Mouse (Mus musculus): Measurements from ENCODE around the gene Hsd17b11. TPM values are rescaled to one million over a fixed set of nuclear protein-coding genes. Genes with fewer than 3 reads are reported as not detected.

The Hsd17b11 gene
- polyA plus RNA-seq, 1 experiment from 2014 or later: 8.0 TPM

DNA sequence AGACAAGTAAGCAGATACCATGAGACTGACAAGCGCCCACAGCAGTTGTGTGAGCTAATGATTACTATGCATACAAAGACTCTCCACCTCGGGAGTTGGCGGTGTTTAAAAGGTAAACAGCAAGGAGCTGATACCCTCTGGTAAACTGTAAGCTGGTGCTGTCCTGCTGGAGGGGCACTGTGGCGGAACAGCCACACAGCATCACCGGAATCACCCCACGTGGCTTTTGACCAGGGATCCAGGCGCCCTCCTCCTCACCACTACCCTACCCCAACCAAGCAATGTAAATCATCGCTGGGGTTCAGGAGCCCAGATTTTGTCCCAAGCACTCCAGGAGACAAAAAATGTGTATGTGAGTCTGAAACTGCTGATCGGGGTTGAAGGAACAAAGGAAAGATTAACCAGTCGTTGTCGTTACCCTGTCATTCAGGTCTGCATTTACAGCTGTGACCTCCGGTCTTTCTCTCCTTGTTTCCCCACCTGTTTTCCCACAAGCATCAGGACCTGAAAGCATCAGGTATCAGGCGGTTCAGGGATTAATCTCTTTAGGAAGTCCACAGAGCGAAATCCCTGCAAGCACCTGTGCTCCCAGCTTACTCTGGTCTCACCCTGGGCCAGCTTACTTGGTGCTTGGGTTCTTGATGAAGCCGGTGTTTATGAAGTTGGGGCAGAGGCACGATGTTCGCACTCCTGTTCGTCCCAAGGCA, 19.0 kb downstream of the Hsd17b11 start:
- no peaks in the 10 kb centered on the region for H3K27me3 ChIP-seq
- H3K9me3 ChIP-seq (replicated peaks): no peaks in the 10 kb centered on the region
- H3K36me3 ChIP-seq: peaks cover 24% of the 10 kb centered on the region
- H3K27ac ChIP-seq: peak overlapping the region; percentile 54
- H3K4me2 ChIP-seq: peak overlapping the region; percentile 46
- peak; percentile 90 for ATAC-seq (replicated peaks; ENCODE audit: low FRiP score)
- peak overlapping the region; percentile 18; the same call in 1 of the 2 replicates for H3K4me3 ChIP-seq (replicated peaks)
- H3K4me1 ChIP-seq: peaks cover 12% of the 10 kb centered on the region
- no peak overlapping the region for H3K9ac ChIP-seq
- 23% methylated on average over 18 of the region's 18 CpGs for WGBS

DNA sequence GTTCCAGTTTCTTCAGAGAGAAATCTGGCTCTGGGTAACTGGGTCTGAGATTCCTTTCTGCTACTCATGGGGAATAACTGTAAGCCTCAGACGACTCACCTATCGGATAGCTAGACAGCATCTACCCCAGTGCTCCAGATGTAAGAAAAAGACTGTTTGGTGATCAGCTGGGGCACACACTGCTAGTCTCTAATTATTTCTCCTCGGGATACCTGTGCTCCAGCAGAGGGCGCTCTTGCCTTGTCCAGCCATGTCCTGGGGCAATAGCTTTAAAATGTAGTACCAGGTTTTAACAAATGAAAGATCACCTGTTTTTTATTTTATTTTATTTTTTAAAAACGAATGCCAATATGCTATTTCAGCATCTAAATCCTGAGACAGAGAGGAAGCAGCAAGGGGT, 22.0 kb downstream of the Hsd17b11 start:
- Histone ChIP-seq H3K4me2 (no peak overlapping the region), H3K36me3 (peaks cover 7% of the 10 kb centered on the region; the same call in 1 of the 2 replicates), H3K9me3 (replicated peaks) (no peaks in the 10 kb centered on the region), H3K4me1 (peaks cover 12% of the 10 kb centered on the region), H3K27ac (no peak overlapping the region), H3K9ac (no peak overlapping the region), H3K4me3 (replicated peaks) (no peak overlapping the region), H3K27me3 (no peaks in the 10 kb centered on the region)
- 0 out of 2 replicates have a peak, but pooled peaks have one; percentile 55 for ATAC-seq (replicated peaks; ENCODE audit: low FRiP score)
- 5% methylated on average over 5 of the region's 5 CpGs for WGBS

- ATAC-seq (replicated peaks; ENCODE audit: low FRiP score): no peak
Observed at GRCm38 (mm10) chr5:103998739-103999138, 23.0 kb downstream of the Hsd17b11 start.

GRCm38 (mm10) chr5:103995181-103995580, 26.5 kb downstream of the Hsd17b11 start:
- Histone ChIP-seq H3K4me3 (replicated peaks) (no peak overlapping the region), H3K4me2 (no peak overlapping the region), H3K9me3 (replicated peaks) (no peaks in the 10 kb centered on the region), H3K9ac (no peak overlapping the region), H3K36me3 (peaks cover 8% of the 10 kb centered on the region), H3K27ac (no peak overlapping the region), H3K27me3 (no peaks in the 10 kb centered on the region), H3K4me1 (no peaks in the 10 kb centered on the region)
- 56% methylated on average over 3 of the region's 3 CpGs for WGBS
- ATAC-seq (replicated peaks; ENCODE audit: low FRiP score): no peak; the same call in 1 of the 2 replicates

More at GRCm38 (mm10) chr5:103998739-103999138, 23.0 kb downstream of the Hsd17b11 start:
- Histone ChIP-seq H3K27me3 (no peaks in the 10 kb centered on the region), H3K27ac (no peak overlapping the region), H3K9me3 (replicated peaks) (no peaks in the 10 kb centered on the region), H3K9ac (no peak overlapping the region), H3K4me1 (peaks cover 12% of the 10 kb centered on the region), H3K4me2 (no peak overlapping the region), H3K4me3 (replicated peaks) (no peak overlapping the region), H3K36me3 (peaks cover 7% of the 10 kb centered on the region; the same call in 1 of the 2 replicates)
- WGBS: 79% methylated on average over 5 of the region's 5 CpGs

DNA sequence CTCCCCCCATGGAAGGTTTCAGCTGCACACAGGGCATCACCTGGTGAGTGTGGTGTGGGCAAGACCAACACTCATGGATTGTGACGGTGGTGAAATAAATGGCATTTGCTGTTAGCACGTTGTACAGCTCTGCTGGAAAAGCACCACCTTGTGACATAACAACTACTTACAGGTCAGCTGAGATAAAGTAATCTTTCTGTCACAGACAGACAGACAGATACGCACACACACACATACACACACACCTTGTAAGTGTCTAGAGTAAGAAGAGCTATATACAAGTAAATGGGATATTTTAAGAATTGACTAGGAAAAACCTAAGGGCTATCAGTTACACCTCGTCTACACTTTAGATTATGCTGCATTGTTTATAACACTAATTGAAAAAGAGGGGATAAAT, 27.1 kb downstream of the Hsd17b11 start:
- no peak for ATAC-seq (replicated peaks; ENCODE audit: low FRiP score)
- WGBS: 86% methylated on average over 4 of the region's 4 CpGs
- no peaks in the 10 kb centered on the region for H3K9me3 ChIP-seq (replicated peaks)

DNA sequence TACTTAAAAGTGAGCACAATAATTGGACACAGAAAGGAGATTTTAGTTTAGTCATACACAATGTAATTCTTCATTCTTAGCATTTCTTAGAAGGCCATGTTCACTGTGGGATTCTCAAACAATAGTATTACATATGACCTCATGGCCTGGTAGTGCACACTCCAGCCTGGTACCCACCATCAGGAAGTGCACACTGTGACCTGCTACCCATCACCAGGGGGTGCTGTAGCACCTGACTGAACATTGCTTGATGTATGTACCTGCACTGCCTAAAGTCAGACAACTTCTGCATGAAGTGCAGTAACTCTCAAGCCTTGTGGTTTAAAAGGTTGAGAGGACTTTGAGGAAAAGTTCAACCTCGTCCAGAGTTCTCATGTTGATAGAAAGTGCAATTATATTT, 28.1 kb downstream of the Hsd17b11 start:
- 68% methylated on average over 1 of the region's 1 CpGs for WGBS
- ATAC-seq (replicated peaks; ENCODE audit: low FRiP score): no peak
- no peaks in the 10 kb centered on the region for H3K4me1 ChIP-seq
- no peak overlapping the region for H3K4me2 ChIP-seq
- no peak overlapping the region for H3K9ac ChIP-seq
- H3K27me3 ChIP-seq: no peaks in the 10 kb centered on the region
- no peak overlapping the region for H3K27ac ChIP-seq
- no peak overlapping the region for H3K4me3 ChIP-seq (replicated peaks)
- H3K36me3 ChIP-seq: peaks cover 20% of the 10 kb centered on the region
- no peaks in the 10 kb centered on the region for H3K9me3 ChIP-seq (replicated peaks)

More for the DNA sequence above, 27.1 kb downstream of the Hsd17b11 start:
- Histone ChIP-seq H3K4me2 (no peak overlapping the region), H3K27ac (no peak overlapping the region), H3K4me1 (no peaks in the 10 kb centered on the region), H3K9ac (no peak overlapping the region), H3K36me3 (peaks cover 11% of the 10 kb centered on the region), H3K4me3 (replicated peaks) (no peak overlapping the region), H3K27me3 (no peaks in the 10 kb centered on the region)

DNA sequence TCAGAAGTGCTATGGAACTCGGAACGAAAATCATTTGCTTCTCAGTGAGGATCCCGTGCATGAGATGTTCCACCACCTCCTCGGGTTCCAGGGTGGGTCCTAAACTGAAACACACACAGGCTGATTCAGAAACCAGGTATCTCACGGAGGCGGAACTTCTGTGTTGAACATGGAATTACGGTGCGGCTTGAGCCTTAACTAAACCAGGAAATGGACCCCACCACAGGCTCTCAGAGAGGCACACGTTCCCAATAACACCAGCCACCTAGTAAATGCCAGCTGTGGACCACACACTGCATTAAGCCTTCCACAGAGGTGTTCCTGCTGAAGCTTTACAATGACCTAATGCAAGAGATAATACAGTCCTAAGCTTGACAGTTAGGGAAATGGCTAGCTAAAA, 28.9 kb downstream of the Hsd17b11 start:
- Histone ChIP-seq H3K4me2 (no peak overlapping the region), H3K9ac (no peak overlapping the region), H3K27ac (no peak overlapping the region), H3K4me1 (no peaks in the 10 kb centered on the region), H3K4me3 (replicated peaks) (no peak overlapping the region), H3K27me3 (no peaks in the 10 kb centered on the region), H3K9me3 (replicated peaks) (no peaks in the 10 kb centered on the region), H3K36me3 (peaks cover 20% of the 10 kb centered on the region)
- no peak for ATAC-seq (replicated peaks; ENCODE audit: low FRiP score)
- 91% methylated on average over 9 of the region's 9 CpGs for WGBS

DNA sequence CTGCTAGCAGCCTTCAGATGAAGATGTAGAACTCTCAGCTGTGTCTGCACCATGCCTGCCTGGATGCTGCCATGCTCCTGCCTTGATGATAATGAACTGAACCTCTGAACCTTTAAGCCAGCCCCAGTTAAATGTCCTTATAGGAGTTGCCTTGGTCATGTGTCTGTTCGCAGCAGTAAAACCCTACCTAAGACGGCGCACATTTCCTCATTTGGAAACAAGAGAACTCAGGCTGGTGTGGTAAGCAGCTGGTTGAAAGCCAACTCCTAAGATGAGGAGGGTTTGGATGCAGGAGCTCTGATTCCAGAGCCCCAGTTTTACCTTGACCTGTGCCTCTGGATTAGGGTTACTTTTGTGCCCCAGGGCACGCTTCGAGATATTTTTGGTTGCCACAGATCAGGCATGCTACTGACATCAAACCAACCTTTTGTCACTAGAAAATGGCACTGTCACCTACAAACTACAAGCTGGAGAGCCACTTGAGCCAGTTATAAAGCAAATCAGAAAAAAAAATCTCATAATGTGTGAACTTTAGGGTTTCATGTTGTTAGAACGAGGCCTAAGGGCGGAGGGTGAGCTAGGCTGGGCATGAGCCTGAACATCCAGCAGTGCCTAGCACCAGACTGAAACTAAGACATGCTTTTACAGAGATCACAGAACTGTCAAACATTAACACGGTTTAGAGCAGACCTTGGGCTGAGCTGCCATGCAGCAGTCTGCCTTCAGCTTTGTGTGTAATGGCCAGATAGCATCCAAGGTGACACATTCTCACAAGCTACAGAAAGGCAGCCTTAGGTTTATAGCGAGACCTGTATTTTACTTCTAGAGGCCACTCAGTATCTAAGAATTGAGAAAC, 40.8 kb downstream of the Hsd17b11 start:
- peak; percentile 81; the same call in 1 of the 2 replicates for ATAC-seq (replicated peaks; ENCODE audit: low FRiP score)
- H3K4me2 ChIP-seq: no peak overlapping the region
- H3K4me3 ChIP-seq (replicated peaks): no peak overlapping the region
- H3K27me3 ChIP-seq: no peaks in the 10 kb centered on the region
- WGBS: 80% methylated on average over 9 of the region's 9 CpGs
- H3K27ac ChIP-seq: no peak overlapping the region
- H3K9ac ChIP-seq: no peak overlapping the region
- H3K9me3 ChIP-seq (replicated peaks): no peaks in the 10 kb centered on the region
- H3K4me1 ChIP-seq: no peaks in the 10 kb centered on the region
- H3K36me3 ChIP-seq: no peaks in the 10 kb centered on the region

DNA sequence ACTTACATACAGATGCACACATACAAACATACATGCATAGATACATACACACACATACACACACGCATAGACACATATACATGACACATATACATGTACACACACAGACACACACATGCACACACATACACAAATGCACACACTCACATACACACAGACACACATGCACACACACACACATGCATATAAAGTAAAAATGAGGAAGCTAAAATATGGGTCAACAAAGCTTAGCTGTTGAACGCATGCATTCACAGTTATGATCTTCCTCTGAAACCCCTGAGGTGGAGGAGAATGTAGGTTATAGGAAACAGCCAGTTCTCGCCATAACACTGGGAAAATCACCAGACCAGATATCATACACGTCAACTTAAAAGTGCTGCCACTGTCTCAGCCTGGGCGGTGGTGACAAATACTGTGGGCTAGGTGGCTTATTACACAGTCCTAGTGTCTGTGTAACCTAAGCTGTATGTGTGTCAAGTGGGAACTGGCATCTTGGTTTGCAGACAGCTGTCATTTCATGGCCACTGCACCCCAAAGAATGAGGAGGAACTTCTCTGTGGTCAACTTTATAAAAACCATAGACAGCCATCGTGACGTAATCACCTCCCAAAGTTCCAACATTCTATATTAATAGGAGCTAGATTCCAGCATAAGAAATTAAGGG, 43.7 kb downstream of the Hsd17b11 start:
- H3K27me3 ChIP-seq: no peaks in the 10 kb centered on the region
- ATAC-seq (replicated peaks; ENCODE audit: low FRiP score): no peak
- H3K36me3 ChIP-seq: no peaks in the 10 kb centered on the region
- H3K9ac ChIP-seq: no peak overlapping the region
- no peak overlapping the region for H3K4me2 ChIP-seq
- H3K4me1 ChIP-seq: no peaks in the 10 kb centered on the region
- no peak overlapping the region for H3K4me3 ChIP-seq (replicated peaks)
- 88% methylated on average over 7 of the region's 7 CpGs for whole genome bisulfite sequencing
- H3K27ac ChIP-seq: no peak overlapping the region
- no peaks in the 10 kb centered on the region for H3K9me3 ChIP-seq (replicated peaks)

DNA sequence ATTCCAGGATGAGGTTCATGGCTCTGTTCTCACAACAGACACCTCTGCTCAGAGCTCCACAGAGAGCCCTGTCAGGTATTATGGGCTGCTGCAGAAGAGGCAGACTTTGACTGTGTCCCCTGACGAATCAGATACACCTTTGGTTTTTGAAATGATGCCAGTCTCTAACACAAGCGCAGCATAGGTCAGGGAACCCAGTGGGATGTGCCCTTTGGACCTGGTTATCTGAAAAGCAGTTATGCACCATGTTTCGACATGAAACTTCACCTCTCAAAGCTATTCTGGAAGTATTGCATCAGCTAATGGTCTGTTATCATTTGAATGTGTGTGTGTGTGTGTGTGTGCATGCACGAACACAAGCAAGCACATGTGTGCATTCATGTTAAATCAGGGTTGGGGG, 44.4 kb downstream of the Hsd17b11 start, which contains the start of gene Hsd17b13:
Hsd17b13 (minus strand) TSS at position 114 of the 400 bp plus-strand sequence.
- no peak within 1 kb of the TSS for H3K4me3 ChIP-seq (replicated peaks)
- H3K4me2 ChIP-seq: no peak within 1 kb of the TSS
- 86% methylated on average over 4 of the region's 4 CpGs for WGBS
- H3K36me3 ChIP-seq: no peaks in the 10 kb centered on the region
- ATAC-seq (replicated peaks; ENCODE audit: low FRiP score): no peak
- no peak within 1 kb of the TSS for H3K27ac ChIP-seq
- H3K9me3 ChIP-seq (replicated peaks): no peaks in the 10 kb centered on the region
- H3K27me3 ChIP-seq: no peaks in the 10 kb centered on the region
- H3K9ac ChIP-seq: no peak within 1 kb of the TSS
- 0 out of 2 replicates have a peak, but pooled peaks cover 5% of the 10 kb centered on the region for H3K4me1 ChIP-seq

GRCm38 (mm10) chr5:103975736-103976135, 46.0 kb downstream of the Hsd17b11 start:
- no peaks in the 10 kb centered on the region for H3K36me3 ChIP-seq
- H3K27ac ChIP-seq: no peak overlapping the region
- H3K4me2 ChIP-seq: no peak overlapping the region
- 87% methylated on average over 7 of the region's 7 CpGs for WGBS
- no peaks in the 10 kb centered on the region for H3K27me3 ChIP-seq
- no peak overlapping the region for H3K4me3 ChIP-seq (replicated peaks)
- H3K4me1 ChIP-seq: 0 out of 2 replicates have a peak, but pooled peaks cover 5% of the 10 kb centered on the region
- no peak for ATAC-seq (replicated peaks; ENCODE audit: low FRiP score)
- H3K9me3 ChIP-seq (replicated peaks): no peaks in the 10 kb centered on the region
- H3K9ac ChIP-seq: no peak overlapping the region
